Mouse (Mus musculus): ENCODE data around the gene Znhit2. TPM values are rescaled to one million over a fixed set of nuclear protein-coding genes. Genes with fewer than 3 reads are reported as not detected.

Gene Znhit2
- total and polyA plus RNA-seq, 2 experiments from 2014 or later = 43.2 to 76.0 TPM

DNA sequence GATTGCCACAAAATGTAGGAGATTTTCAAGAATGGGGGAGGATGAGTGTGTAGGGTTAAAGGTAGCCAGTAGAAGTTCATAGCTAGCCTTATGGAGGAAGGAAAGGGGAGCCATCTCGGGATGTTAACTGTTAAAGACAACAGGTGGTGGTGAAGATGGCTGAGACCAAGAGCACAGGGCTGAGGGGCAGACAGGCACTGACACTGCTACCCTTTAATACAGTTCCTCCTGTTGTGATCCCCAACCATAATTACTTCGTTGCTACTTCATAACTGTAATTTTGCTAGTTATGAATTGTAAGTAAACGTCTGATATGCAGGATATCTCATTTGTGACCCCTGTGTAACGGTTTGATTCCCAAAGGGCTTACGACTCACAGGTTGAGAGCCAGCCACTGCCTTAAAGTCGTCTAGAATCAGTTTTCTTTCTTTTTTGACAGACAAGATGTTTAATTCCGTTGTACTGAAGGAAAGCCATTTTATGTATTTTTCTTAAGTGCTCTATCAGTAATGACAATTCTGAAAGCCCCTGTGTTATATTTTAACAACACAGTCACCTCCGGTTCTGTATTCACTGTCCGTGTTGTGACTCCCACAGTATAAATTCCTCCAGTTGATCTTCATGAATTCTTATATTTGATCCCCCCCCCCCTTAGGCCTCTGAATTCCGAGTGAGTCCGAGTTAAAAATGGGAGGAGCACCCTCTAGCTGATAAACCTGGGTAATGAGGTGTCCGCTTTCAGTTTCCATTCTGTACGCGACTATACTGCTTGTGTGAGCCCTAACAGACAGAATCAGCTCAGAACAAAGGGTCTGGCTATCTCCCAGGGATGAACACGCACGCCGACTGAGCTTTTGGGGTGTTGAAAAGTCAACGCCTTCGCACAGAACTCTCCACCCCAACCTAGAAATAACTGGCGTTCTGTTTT lies 15.4 kb upstream of the Znhit2 start:
- TF ChIP-seq CTCF (IDR thresholded peaks at IDR 0.05; ENCODE audit: low read depth) = peak; percentile 33
- H3K27me3 ChIP-seq (ENCODE audit: insufficient read depth, low read length) = no peaks in the 10 kb centered on the region
- H3K4me1 ChIP-seq (ENCODE audit: insufficient read depth, low read length) = peaks cover 13% of the 10 kb centered on the region
- peak overlapping the region; percentile 97 for H3K4me2 ChIP-seq (ENCODE audit: low read depth, low read length)
- ATAC-seq = peak; percentile 30
- H3K27ac ChIP-seq = peak overlapping the region; percentile 99
- WGBS = 14% methylated on average over 20 of the region's 20 CpGs
- peaks cover 22% of the 10 kb centered on the region for H3K36me3 ChIP-seq (ENCODE audit: insufficient read depth, low read length)
- H3K4me3 ChIP-seq (ENCODE audit: low read length) = peak overlapping the region; percentile 87
- peak overlapping the region; percentile 74 for H3K9ac ChIP-seq (replicated peaks; ENCODE audit: low read length)
- no peaks in the 10 kb centered on the region for H3K9me3 ChIP-seq (ENCODE audit: low read length)
- DNase-seq (ENCODE audit: low spot score) = no peak

DNA sequence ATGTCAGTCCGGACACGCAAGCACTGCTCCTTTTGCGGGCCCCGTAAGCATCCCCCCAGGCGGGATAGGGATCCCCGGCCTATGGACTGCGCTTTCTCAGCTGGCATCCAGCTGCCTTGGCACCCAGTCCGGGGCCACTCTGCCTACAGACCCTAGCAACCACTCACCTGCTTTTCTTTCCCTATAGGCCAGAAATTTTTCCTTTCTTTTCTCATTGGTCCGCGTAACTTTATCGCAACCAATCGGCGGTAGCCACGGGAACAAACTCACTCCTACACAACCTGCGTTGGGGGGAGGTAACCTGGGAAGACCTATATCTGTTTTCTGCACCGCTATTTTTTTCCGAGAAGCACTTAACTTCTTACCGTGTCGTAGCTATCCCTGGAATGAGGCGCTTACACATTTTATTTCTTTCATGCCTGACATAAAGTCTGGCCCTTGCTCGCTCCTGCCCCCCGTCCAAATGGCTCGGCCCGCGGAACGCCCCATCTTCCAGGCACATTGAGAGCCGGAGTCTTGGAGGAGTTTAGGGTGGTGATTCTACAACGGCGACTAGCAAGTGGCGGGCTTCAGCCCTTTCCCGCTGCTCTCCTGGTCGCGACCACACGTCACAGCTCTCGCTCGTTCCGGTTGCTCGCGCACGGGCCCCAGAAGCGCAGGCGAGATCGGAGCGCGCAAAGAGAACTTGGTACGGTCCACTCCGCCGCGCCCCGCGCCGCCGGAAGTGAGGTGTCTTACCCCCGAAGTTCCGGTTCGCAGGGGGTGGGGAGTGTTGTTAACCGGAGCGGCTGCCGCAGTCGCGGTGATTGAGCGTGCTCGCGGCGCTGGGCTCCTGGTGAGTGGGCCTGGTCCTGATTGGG lies 14.5 kb upstream of the Znhit2 start, which contains the start of gene Syvn1:
TSS of gene Syvn1 (plus strand) at position 283 of the 860 bp plus-strand sequence.
- H3K9me3 ChIP-seq (ENCODE audit: low read length) = no peaks in the 10 kb centered on the region
- peak within 1 kb of the TSS; percentile 74 for H3K9ac ChIP-seq (replicated peaks; ENCODE audit: low read length)
- WGBS = under 1% methylated on average over 65 of the region's 65 CpGs
- H3K36me3 ChIP-seq (ENCODE audit: insufficient read depth, low read length) = peaks cover 31% of the 10 kb centered on the region
- H3K27me3 ChIP-seq (ENCODE audit: insufficient read depth, low read length) = no peaks in the 10 kb centered on the region
- ATAC-seq (peak; percentile 92), DNase-seq (ENCODE audit: low spot score) (peak; percentile 96)
- peaks cover 13% of the 10 kb centered on the region for H3K4me1 ChIP-seq (ENCODE audit: insufficient read depth, low read length)
- peak within 1 kb of the TSS; percentile 99 for H3K27ac ChIP-seq
- H3K4me3 ChIP-seq (ENCODE audit: low read length) = peak within 1 kb of the TSS; percentile 87
- peak; percentile 16; the same call in 1 of the 2 replicates for TF ChIP-seq CTCF (IDR thresholded peaks at IDR 0.05; ENCODE audit: low read depth)
- H3K4me2 ChIP-seq (ENCODE audit: low read depth, low read length) = peak within 1 kb of the TSS; percentile 97

DNA sequence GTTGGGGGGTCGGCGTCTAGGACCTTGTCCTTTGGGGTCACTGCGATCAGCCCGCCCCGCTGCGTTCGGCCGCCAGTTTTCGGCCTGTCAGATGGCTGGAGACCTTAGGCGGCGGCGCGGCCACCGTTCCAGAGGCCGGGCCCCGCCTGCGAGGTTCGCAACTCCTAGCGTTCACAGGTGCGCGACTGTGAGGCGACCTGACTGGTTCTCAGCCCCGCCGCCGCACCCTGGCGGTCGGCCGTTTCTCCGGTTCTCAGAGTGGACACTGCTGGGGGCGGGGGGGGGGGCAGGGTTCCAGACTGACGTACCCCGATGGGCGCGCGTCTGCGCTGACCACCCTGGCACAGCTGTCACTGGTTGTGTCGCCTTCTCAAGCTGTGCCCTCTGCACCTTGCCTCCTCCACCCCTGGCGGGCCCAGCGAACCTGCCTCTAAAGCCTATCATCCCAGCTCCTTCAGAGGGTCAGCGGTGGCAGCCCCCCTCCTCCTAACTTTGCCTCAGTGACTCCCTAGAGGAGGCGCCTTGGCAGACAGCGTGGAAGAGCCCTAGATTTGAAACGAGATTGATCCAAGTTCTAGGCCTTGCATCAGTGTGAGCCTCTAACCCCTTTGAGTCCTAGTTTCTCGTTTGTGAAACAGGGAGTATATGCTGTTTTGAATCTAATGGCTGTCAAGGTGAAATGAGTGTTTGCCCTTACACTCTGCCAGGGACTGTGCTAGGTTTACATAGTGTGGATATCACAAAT lies 13.7 kb upstream of the Znhit2 start:
- Histone ChIP-seq H3K4me3 (ENCODE audit: low read length) (peak overlapping the region; percentile 87), H3K4me1 (ENCODE audit: insufficient read depth, low read length) (peaks cover 13% of the 10 kb centered on the region), H3K27me3 (ENCODE audit: insufficient read depth, low read length) (no peaks in the 10 kb centered on the region), H3K36me3 (ENCODE audit: insufficient read depth, low read length) (peaks cover 39% of the 10 kb centered on the region), H3K9me3 (ENCODE audit: low read length) (no peaks in the 10 kb centered on the region), H3K9ac (replicated peaks; ENCODE audit: low read length) (peak overlapping the region; percentile 74), H3K27ac (peak overlapping the region; percentile 99), H3K4me2 (ENCODE audit: low read depth, low read length) (peak overlapping the region; percentile 97)
- 2% methylated on average over 43 of the region's 44 CpGs for WGBS
- DNase-seq (ENCODE audit: low spot score) = no peak
- ATAC-seq = peak; percentile 15; the same call in 1 of the 2 replicates
- peak; percentile 26; the same call in 1 of the 2 replicates for TF ChIP-seq CTCF (IDR thresholded peaks at IDR 0.05; ENCODE audit: low read depth)

DNA sequence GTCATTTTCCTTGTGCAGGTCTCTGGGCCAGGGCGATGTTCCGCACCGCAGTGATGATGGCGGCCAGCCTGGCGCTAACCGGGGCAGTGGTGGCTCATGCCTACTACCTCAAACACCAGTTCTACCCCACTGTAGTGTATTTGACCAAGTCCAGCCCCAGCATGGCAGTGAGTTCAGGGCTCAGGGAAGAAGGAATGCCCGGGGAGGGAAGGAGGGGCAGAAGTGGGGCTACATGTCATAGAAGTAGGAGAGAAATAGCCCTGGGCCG lies 13.2 kb upstream of the Znhit2 start:
- peak overlapping the region; percentile 97 for H3K4me2 ChIP-seq (ENCODE audit: low read depth, low read length)
- H3K4me3 ChIP-seq (ENCODE audit: low read length) = peak overlapping the region; percentile 87
- no peak for TF ChIP-seq CTCF (IDR thresholded peaks at IDR 0.05; ENCODE audit: low read depth)
- H3K4me1 ChIP-seq (ENCODE audit: insufficient read depth, low read length) = peaks cover 13% of the 10 kb centered on the region
- ATAC-seq = no peak
- peak overlapping the region; percentile 74 for H3K9ac ChIP-seq (replicated peaks; ENCODE audit: low read length)
- DNase-seq (ENCODE audit: low spot score) = no peak
- peaks cover 43% of the 10 kb centered on the region for H3K36me3 ChIP-seq (ENCODE audit: insufficient read depth, low read length)
- 91% methylated on average over 8 of the region's 8 CpGs for WGBS
- H3K27me3 ChIP-seq (ENCODE audit: insufficient read depth, low read length) = no peaks in the 10 kb centered on the region
- H3K27ac ChIP-seq = peak overlapping the region; percentile 99
- H3K9me3 ChIP-seq (ENCODE audit: low read length) = no peaks in the 10 kb centered on the region

DNA sequence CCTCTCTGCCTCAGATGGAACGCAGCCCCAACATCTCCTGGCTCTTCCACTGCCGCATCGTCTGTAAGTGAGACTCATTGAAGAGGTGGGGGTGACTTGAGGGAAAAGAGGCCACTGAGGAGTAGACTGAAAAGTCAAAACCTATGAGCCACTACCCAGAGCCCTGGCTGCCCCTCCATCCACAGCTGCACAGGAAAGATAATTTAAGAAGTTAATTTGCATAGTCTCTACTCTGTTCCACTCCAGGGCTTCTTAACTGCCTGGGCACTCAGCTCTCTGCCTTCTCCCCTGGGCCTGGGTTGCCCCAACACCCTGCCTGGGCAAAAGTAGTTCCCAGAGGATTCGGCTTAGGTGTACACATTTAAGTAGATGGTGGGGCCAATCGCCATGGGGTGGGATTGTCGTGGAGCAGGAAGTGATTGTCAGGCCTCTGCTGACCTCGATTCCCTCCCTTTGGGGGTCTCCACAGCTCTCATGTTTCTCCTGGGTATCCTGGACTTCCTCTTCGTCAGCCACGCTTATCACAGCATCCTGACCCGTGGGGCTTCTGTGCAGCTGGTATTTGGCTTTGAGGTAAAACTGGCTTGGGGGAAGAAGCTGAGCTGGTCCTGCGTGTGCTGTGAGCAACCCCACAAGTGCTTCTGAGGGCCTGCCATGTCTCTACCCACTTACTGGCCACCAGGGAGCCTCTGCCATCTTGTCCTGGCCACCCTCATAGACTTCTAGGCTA lies 12.1 kb upstream of the Znhit2 start:
- H3K27ac ChIP-seq = no peak overlapping the region
- no peaks in the 10 kb centered on the region for H3K9me3 ChIP-seq (ENCODE audit: low read length)
- H3K4me2 ChIP-seq (ENCODE audit: low read depth, low read length) = no peak overlapping the region
- ATAC-seq (no peak), DNase-seq (ENCODE audit: low spot score) (no peak)
- H3K27me3 ChIP-seq (ENCODE audit: insufficient read depth, low read length) = no peaks in the 10 kb centered on the region
- no peak overlapping the region for H3K4me3 ChIP-seq (ENCODE audit: low read length)
- peaks cover 53% of the 10 kb centered on the region for H3K36me3 ChIP-seq (ENCODE audit: insufficient read depth, low read length)
- H3K9ac ChIP-seq (replicated peaks; ENCODE audit: low read length) = no peak overlapping the region
- no peak for TF ChIP-seq CTCF (IDR thresholded peaks at IDR 0.05; ENCODE audit: low read depth)
- H3K4me1 ChIP-seq (ENCODE audit: insufficient read depth, low read length) = peaks cover 13% of the 10 kb centered on the region
- 89% methylated on average over 11 of the region's 11 CpGs for WGBS

Data from hindbrain, postnatal 0 days (tissue).